Mouse (Mus musculus) large intestine, adult 2 months (tissue): Measurements from ENCODE around the gene Snx3. TPM values are rescaled to one million over a fixed set of nuclear protein-coding genes. Genes with fewer than 3 reads are reported as not detected.

Experiments
- DNase-seq: peaks from one replicate; pipeline ENCODE4 v3.0.0-alpha.2; 2012; ENCODE audit warnings: low read depth, low spot score
- WGBS: fragments of 180-500 bp; shearing (Covaris S2); methylation state at CpG from one replicate; pipeline ENCODE4 v1.1.7; 2018; 5-methylcytosine and 5-hydroxymethylcytosine counted together
- polyA plus RNA-seq: library from polyadenylated mRNA; depleted of rRNA; stranded (reverse); fragments of >200 nt; gene quantifications from 2 replicates; pipeline ENCODE4 v1.2.3, GENCODE M21; 2012

The Snx3 gene
- polyA plus RNA-seq, 1 experiment = 264 TPM

DNA sequence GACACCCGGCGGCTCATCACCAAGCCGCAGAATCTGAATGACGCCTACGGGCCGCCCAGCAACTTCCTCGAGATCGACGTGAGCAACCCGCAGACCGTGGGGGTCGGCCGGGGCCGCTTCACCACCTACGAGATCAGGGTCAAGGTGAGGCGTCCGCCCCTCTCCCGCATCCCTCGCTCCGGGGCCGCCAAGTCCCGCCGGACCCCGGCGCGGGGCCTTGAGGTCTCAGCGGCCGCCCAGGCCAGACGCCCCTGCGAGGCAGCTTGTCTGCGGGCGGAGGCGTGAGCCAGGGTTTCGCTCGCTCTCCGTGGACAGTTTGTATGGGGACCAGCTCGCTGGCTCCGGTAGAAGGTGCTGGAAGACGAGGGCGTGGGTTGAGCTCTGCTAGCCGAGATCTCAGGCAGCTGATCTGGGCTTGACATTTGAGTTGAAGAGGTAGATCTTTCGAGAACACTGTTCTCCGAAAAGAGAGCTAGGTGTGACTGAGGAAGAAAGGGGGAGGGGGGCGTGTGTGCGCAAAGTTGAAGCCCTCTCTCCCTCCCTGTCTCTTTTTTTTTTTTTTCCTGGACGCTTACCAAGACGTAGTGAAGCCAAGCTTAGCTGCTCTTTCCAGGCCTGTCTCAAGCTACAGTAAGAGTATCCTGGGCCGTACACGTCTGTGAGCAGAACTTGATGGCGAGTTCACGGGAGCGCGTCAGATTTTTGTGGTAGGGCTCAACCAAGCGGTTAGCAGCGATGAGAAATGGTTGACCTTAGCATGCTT is 700 bp downstream of the Snx3 start:
- peak; percentile 31 for DNase-seq
- WGBS = under 1% methylated on average over 55 of the region's 55 CpGs

DNA sequence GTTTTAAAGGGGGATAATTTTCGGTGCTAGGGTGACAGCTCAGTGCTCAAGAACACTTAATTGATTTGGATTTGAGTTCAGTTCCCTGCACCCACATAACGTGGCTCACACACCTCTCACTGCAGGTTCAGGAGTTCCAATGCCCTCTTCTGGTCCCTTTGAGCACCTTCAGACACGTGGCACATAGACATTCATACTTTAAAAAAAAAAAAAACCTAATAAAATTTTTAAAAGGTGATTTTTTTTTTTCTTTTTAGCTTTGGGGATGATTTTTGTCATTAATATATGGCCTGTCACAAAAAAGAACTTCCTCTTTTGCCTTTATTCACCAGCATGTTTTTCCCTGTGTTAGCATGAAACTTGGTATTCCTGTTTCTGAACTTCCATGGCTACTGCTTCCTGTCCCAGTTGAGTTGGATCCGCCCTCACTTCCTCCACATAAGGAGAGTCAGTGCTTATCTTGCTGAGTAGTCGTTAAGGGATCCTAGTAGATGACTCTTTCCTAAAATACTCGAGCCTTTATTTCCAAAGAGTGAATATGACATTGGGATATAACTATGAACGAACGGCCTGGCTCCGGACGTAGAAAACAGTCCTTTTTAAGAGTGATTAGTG is 2.4 kb downstream of the Snx3 start:
- no peak for DNase-seq
- WGBS = 79% methylated on average over 10 of the region's 10 CpGs

DNA sequence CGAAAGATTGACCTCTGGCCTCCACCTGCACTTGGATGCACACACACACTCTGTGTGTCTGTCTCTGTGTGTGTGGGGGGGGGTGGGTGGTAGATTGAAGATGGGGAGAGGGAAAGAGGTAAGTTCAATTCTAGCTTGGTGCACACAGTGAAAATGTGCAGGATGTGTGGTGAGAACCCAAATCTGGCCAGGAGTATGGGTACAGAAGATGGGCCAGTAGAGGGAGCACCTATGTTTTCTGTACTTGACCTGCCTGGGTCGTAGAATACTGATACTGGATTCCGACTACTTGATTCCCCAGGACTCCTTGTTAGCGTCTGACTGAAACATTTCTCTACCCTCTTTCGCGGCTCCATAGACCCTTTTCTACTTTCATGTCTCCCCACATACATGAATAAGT is 8.3 kb downstream of the Snx3 start:
- no peak for DNase-seq
- 82% methylated on average over 6 of the region's 6 CpGs for WGBS

DNA sequence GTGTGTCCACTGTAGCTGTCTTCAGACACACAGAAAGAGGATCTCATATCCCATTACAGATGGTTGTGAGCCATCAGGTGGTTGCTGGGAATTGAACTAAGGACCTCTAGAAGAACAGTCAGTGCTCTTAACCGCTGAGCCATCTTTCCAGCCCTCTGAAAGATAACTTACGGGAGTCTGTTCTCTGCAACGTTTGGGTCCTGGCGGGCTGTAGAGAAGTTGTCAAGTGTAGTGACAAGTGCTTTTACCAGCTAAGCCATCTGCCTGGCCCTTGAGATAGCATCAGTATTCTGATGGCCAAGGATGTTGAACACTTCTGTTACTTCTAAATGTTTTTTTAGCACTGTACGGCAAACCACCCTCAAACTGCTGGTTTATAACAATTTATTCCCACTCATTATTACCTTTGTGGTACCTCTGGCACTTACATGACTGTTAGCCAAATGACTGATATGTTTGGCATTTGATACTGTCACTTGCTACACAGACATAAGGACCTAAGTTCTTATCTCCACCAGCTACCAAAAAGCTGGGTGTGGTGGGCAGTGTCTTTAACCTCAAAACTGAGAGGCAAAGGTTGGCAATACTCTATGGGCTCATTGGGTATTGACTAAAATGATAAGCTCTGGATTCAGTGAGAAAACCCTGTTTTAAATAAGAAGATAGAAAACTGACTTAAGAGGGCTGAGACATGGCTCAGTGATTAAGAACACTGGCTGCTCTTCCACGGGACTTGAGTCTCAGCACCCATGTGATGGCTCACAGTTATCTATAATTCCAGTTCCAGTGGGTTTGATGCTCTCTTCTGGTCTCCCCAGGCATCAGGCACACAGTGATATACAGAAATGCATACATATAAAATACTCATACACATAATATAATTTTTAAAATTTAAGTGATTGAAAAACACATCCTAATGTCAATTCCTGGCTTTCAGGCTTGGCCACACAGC is 9.6 kb downstream of the Snx3 start:
- 93% methylated on average over 6 of the region's 6 CpGs for WGBS
- no peak for DNase-seq

DNA sequence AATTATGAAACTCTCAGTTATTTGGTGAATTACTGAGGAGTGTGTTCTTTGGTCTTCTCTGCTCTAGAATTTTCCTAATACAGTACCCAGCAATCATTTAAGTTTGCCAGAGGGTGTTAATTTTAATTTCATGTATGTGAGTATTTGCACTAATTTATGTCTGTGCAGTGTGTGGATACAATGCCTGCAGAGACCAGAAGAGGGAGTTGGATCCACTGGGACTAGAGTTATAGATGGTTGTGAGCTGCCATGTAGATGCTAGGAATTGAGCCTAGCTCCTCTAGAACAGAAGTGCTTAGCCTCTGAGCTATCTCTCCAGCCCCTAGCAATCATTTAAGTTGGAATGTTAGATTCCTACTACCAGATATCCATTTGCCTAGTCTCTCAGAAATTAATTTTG is 12.3 kb downstream of the Snx3 start:
- no peak for DNase-seq

DNA sequence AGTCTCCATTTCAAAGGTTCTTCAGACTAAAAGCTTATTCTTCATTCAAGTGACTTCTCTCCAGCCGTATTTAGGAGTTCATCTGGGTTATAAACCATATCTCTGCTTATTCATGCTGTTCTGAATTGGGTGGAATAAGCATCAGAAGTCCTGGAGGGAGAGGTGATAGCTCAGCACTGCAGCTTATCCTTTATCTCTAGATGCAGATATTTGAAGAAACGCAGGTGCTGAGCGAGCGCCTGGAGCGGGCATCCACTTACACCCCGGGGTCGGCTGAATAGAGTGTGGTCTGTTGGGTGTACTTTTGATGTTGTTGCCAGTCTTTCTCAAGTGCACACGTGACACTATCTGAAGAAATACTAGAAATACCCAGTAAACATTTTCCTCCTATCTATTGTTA is 16.5 kb downstream of the Snx3 start:
- WGBS = 79% methylated on average over 8 of the region's 8 CpGs
- no peak for DNase-seq

DNA sequence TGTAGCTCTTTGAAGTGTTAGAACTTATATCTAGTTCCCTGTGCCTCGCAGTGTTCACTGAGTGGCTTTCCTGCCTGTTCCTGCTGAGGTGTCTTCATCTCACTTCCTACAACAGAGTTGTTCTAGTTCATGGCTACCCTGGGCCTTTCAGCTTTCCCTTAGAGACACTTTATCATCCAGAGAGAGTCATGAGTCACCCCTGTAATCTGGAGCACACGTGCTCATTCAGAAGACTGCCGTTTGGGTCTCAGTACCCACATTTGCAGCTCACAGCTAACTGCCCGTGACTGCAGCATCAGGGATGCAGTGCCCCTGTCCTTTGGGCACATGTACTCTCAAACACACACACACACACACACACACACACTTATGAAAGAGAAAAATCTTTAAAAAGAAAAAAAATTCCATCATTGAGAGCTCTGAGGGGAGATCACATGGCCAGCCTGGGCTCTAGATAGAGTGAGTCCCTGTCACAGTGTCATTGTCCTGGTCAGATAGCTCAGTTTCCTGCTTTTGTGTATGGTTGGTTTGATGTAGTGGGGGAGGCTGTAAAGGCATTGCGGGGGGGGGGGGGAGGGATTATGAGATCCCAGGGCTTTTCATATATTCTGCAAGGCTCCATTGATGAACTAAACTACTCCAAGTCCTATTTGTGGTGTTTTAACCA is 19.6 kb downstream of the Snx3 start:
- 61% methylated on average over 5 of the region's 5 CpGs for WGBS
- no peak for DNase-seq

DNA sequence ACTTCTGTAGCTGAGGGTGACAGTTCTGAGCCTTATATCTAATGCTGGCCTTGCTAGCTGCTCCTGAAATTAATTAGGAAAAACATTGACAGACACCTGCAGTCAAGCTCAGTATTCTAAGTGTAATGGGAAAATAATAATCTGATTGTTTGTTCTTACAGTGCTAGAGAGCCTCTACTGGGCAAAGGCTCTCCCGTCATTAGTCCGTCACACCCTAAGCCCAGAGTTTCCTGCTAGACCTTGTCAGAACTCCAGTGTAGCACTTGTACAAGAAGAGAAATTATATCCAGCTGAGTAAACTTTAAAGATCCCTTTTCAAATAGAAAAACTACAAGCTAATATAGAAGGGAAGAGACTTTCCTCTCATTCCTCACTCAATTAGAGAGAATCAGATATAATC is 21.1 kb downstream of the Snx3 start:
- WGBS = 20% methylated on average over 2 of the region's 2 CpGs
- peak; percentile 19 for DNase-seq

DNA sequence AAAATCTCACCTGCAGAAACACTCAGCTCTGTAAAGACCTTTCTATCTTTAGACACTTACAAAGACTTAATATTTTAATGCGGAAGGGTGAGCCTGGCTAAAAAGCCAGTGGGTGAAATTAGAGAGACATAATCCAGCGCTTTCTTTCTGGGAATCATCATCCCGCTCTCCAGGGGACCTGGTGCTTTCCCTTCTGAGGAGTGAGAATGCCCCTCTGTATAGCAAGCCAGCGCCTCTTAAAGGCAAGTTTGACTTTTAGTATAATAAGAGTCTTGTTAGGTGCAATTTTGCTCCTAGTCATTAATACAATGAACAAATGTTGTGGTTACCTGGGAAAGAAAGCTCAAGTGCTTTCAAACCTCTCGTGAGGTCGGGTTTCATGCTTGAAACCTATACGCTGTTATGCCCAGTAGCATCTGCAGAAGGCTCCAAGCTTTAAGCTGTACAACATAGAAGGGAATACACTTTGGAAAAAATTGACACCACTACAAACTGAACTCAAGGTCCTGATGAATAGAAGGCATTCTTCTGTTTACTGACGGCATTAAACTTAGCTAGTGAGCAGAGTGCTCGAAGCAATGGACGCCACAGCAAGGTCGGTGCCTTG is 21.8 kb downstream of the Snx3 start:
- WGBS = 76% methylated on average over 11 of the region's 11 CpGs
- no peak for DNase-seq

DNA sequence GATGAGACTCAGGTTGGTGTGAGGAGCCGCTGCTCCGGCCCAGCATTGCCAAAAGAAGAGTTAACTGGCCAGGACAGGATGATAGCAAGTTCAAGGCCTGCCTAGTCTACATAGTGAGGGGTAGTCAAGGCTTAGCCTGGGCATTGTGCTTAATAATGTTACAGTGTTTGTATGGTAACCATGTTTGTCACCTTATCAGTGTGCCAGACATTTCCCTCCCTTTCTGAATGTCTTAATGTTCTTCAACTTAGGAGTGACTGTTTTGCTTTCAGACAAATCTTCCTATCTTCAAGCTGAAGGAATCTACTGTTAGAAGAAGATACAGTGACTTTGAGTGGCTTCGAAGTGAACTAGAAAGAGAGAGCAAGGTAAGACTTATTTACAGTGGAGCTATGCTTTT is 23.9 kb downstream of the Snx3 start:
- WGBS = 95% methylated on average over 3 of the region's 3 CpGs
- DNase-seq = no peak

DNA sequence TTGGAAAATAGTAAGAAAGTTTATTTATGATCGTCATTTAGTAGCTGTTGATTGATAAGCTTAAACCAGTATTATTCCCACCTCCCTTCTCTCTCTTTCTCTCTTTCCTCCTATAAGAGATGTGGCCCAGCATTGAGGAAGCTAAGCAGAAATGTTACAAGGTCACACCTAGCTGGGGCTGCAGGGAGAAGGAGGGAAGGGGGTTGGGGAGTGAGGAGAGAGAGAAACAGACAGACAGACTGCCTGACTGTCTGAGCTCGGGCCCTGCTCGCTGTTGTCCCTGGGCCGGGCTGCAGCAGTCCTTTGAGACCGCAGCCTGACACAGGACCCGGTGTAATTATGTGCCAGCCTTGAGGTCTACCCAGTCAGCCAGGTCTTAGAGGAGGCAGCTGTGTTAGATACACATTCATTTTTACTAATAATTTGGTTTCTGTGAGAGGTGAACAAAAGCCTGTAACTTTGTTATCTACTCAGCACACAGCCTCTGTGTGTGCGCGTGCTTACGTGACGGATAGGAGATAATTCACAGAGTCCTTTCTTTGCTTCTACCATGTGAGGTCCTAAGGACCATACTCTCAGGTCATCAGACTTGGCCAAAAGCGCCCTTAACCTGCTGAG is 32.1 kb downstream of the Snx3 start:
- DNase-seq = no peak
- 93% methylated on average over 11 of the region's 11 CpGs for WGBS

DNA sequence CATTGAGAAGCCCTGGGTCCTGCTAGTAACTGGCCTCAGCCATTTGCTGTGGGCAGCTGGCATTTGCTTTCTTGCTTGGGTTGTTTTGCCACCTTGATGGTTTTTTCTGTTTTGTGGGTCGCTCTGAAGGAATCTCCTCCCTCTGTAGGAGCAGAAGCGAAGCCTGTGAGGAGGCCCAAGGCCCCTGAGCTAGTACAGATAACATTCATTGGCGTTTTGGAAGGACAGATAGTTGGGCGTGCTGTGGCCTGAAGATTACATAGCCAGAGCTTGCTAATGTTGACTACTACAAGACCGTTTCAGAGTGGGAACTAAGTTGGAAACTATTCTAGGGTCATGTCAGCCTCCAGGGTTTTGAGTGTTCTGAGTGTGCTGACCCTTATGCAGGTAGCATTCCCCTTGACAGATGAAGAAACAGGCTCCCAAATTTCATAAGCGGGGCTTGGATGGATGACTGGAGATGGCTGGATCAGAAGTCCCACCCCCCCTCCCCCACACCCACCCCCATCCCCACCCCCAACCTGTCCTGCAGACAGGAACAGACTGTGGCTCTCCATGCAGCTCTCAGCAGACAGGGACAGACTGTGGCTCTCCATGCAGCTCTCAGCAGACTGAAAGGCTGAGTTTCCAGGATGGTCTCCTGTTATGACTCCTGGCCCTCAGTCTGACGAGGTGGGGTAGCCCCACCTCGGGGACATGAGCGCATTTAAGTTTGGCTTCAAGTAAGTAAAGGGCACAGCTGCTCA is 35.9 kb downstream of the Snx3 start:
- WGBS = 86% methylated on average over 9 of the region's 9 CpGs
- DNase-seq = no peak

DNA sequence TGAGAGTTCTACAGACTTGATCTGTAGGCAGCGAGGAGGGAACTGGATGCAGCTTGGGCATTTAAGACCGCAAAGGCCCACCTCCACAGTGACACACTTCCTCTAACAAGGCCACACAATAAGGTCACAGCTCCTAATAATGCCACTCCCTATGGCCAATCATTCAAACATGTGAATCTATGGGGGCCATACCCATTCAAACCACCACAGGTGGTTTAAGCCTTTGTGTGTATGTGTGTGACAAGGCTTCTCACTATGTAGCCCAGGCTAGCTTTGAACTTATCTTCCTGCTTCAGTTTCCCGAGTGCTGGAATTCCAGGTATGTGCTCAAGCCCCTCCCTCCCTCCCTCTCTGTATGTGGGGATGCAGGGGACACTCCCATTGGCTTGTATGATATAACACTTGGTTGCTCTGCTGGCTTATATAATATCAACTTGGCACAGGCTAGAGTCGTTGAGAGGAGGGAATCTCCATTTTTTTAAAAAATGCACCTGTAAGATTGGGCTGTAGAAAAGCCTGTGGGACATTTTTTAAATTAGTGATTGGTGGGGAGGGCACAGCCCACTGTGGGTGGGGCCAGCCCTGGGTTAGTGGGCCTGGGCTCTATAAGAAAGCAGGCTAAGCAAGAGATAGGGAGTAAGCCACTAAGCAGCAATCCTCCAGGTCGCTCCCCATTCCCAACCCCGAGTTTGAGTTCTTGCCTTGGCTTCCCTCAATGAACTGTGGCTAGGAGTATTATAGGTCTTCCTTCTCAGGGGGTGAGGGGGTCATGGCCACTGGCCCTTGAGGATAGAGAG is 44.1 kb downstream of the Snx3 start:
- DNase-seq = no peak
- 80% methylated on average over 6 of the region's 6 CpGs for WGBS

DNA sequence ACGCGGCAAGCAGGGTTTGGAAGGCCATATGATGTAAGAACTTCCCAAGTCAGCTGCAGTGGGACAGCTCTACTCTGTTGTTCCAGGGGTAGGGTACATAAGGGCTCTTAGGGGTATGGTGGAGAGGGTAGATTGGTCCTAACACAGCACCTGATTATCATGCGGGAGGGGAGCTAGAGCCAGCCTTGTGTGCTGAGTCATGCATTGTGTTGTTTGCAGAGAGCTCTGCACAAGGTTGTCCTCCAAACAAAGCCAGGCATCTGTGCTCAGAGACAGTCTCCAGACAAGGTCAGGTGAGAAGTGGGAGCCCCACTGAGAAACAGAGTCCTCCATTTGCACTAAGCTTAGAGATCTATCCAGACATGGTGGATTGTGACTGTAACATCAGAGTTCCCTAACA is 44.7 kb downstream of the Snx3 start:
- DNase-seq = no peak
- 89% methylated on average over 3 of the region's 3 CpGs for WGBS

DNA sequence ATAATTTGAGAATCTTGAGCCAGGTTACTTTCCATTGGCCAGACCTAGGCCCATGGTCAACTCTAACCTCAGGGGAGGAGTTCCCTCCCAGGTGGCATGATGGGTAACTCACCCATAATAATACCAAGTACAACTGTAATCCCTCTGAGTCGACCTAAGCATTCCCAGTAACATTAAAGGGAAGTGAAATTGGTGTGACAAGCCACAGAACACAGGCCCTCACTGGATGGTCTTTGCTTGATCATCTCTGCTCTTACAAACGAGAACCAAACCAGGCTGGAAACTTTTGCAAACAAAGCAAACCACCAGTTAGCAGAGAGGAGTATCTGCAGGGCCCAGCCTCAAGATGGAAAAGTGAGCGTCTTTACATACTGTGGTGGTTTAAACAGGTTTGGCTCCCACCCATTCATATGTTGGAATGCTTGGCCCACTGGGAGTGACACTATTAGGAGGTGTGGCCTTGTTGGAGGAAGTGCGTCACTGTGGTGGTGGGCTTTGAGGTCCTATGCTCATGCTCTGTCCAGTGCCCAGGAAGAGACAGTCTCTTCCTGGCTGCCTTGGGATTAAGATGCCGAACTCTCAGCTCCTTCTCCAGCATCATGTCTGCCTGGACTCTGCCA is 57.9 kb downstream of the Snx3 start:
- 74% methylated on average over 5 of the region's 5 CpGs for WGBS
- DNase-seq = no peak

DNA sequence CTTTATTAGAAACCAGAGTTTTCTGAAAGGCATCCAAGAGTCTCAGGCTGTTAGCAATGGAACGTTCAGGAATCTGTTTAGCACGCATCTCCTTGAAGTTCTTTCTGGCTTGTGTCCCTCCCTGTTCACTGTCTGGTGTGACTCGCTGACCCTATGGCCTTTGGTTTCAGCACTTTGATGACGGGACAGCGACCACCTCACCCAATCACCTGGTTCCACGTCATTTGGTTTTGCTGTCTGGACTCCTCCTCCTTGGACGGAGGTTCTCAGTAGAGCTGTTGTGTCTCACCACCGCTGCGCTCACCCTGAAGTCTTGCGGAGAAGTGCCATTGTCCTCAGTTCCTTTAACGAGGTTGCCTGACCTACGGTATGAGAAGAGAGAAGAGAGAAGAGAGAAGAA is 60.4 kb downstream of the Snx3 start:
- 3% methylated on average over 12 of the region's 12 CpGs for WGBS
- no peak for DNase-seq

DNA sequence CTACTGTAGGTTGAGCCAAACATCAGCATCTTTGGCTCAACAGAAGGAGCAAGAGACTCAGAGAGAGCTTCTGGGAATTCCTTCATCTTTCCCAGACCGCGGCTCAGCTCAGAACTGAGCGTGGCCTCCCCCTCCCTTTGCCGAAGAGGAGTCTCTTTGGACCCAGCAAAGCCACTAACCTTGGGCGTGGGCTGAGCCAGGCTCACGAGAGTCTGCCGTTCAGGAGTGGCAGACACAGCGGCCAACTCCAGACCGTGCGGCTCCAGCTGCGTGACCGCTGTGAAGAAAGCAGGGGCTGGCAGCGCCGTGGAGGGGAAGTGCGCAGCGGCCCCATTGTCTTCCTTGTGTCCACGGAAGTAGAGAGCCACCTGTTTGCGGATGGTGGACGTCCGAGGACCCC is 70.7 kb downstream of the Snx3 start:
- no peak for DNase-seq
- WGBS = 2% methylated on average over 20 of the region's 20 CpGs
